Mouse (Mus musculus): Measurements from ENCODE around the gene Nuak2. TPM values are rescaled to one million over a fixed set of nuclear protein-coding genes. Genes with fewer than 3 reads are reported as not detected.
A peak's percentile ranks its signal among the peaks of the same experiment; 100 is the strongest.
"Not testable (repeated sequence)": the region's sequence is repeated elsewhere in the genome, so short reads cannot be mapped to it uniquely, and the experiment has no call there.

The Nuak2 gene
- polyA plus RNA-seq, 1 experiment from 2014 or later, result 6.5 TPM

DNA sequence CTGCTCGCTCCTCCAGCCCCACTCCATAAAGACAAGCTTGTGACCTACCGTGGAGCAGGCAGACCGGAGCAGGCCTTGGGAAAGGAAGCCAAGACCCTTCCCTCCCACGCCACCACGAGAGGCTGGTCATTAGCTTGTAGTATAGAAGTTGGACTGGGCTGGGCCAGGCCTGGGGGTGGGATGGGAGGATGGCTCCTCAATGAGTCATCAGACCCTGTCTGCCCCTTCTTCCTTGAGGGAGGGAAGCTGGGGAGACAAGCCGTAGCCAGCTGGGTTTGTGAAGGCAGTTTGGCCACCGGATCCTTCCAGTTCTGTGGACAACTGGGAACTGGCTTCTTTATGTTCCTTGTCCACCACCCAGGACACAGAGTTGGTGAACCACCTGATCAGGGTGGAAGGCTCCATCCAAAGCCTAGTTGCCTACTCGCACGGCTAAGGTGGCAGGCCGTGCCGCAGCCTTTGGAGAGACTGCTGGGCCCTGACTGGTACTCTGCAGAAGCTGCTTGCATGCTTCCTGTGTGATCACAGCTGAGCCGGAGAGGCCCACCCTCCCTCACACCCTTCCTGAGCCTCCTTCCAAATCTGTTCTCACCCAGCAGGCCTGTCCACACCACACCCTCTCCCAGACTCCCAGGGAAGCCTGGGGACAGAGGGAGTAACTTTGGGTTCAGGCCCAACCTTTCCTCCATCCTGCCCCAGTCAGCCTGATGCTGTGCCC, 30.4 kb downstream of the Nuak2 start:
- Histone ChIP-seq H3K4me2 (no peak overlapping the region), H3K4me3 (replicated peaks) (no peak overlapping the region), H3K36me3 (no peaks in the 10 kb centered on the region), H3K9ac (no peak overlapping the region), H3K27me3 (replicated peaks) (no peaks in the 10 kb centered on the region), H3K27ac (peak overlapping the region; percentile 78), H3K9me3 (no peaks in the 10 kb centered on the region), H3K4me1 (no peaks in the 10 kb centered on the region; the same call in 1 of the 2 replicates)
- 48% methylated on average over 12 of the region's 12 CpGs for WGBS
- ATAC-seq (ENCODE audit: insufficient read depth, low FRiP score, low read depth), result peak; percentile 63

DNA sequence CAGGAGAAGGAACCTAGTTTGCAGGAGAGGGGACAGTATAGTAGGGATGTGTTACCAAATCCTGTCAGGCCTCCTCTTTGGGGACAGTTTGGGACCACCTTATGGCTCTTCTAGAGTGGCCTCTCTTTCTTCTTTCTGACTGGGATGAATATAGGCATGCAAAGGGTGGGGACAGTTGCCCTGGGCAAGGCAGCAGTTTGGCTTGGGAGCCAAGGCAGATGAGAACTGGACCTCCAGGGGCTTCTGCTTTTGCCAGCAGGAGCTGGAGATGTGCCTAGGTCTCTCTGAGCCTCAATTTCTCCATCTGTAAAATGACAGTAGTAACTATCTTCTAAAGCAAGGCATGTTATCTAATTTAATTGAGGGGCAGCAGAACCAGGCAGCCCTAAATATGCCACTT, 31.0 kb downstream of the Nuak2 start:
- H3K27ac ChIP-seq, result peak overlapping the region; percentile 78; the same call in 1 of the 2 replicates
- no peaks in the 10 kb centered on the region; the same call in 1 of the 2 replicates for H3K4me1 ChIP-seq
- H3K4me2 ChIP-seq, result no peak overlapping the region
- no peaks in the 10 kb centered on the region for H3K9me3 ChIP-seq
- H3K4me3 ChIP-seq (replicated peaks), result no peak overlapping the region
- no peak overlapping the region for H3K9ac ChIP-seq
- H3K27me3 ChIP-seq (replicated peaks), result no peaks in the 10 kb centered on the region
- H3K36me3 ChIP-seq, result no peaks in the 10 kb centered on the region
- no peak for ATAC-seq (ENCODE audit: insufficient read depth, low FRiP score, low read depth)

DNA sequence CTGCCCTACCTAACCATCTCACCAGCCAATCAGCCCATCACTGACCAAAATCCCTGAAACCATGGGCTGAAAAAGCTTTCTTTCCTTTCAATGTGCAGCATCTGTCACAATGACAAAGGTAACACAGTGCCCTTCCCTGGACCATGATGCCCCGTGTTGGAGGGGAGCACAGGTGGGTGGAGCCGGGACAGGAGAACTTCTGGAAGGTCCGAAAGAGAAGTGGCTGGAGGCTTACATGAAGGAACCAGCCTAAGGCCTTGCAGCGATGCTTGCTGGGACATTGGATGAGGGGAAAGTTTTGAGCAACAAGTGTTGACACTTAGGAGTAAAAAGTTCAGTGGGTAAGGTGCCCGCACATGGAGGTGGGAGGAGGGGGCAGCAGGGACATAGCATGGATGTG, 32.5 kb downstream of the Nuak2 start:
- Histone ChIP-seq H3K36me3 (no peaks in the 10 kb centered on the region), H3K9me3 (no peaks in the 10 kb centered on the region), H3K4me1 (no peaks in the 10 kb centered on the region; the same call in 1 of the 2 replicates), H3K27ac (no peak overlapping the region), H3K4me2 (no peak overlapping the region), H3K4me3 (replicated peaks) (no peak overlapping the region), H3K9ac (no peak overlapping the region), H3K27me3 (replicated peaks) (no peaks in the 10 kb centered on the region)
- WGBS, result 84% methylated on average over 5 of the region's 5 CpGs
- no peak for ATAC-seq (ENCODE audit: insufficient read depth, low FRiP score, low read depth)

DNA sequence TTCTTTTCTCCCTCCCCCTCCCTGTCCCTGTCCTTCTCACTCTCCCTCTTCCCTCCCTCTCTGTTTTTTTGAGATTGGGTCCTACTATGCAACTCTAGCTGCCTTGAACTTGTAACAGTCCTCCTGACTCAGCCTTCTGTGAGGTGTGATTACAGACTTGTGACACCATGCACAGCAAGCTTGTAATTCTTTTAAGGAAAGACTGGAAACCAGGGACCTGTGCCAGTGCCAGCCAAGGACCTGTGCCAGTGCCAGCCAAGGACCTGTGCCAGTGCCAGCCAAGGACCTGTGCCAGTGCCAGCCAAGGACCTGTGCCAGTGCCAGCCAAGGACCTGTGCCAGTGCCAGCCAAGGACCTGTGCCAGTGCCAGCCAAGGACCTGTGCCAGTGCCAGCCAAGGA, 33.1 kb downstream of the Nuak2 start:
- not testable (repeated sequence) for ATAC-seq (ENCODE audit: insufficient read depth, low FRiP score, low read depth); H3K9me3 ChIP-seq; H3K4me1 ChIP-seq; H3K36me3 ChIP-seq; H3K27me3 ChIP-seq (replicated peaks); H3K9ac ChIP-seq; H3K4me3 ChIP-seq (replicated peaks); H3K4me2 ChIP-seq; H3K27ac ChIP-seq

DNA sequence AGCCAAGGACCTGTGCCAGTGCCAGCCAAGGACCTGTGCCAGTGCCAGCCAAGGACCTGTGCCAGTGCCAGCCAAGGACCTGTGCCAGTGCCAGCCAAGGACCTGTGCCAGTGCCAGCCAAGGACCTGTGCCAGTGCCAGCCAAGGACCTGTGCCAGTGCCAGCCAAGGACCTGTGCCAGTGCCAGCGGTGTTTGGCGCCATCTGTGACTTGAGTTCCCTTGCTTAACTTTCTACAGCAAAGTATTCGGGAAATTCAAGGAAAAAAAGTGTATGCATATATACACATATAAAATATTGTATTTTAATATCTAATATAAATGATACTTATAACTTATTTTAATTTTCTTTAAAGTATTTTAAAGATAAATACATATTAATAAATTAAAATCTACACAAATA, 33.7 kb downstream of the Nuak2 start:
- not testable (repeated sequence) for H3K4me2 ChIP-seq; ATAC-seq (ENCODE audit: insufficient read depth, low FRiP score, low read depth); H3K4me1 ChIP-seq; H3K4me3 ChIP-seq (replicated peaks); H3K27me3 ChIP-seq (replicated peaks); H3K9ac ChIP-seq; H3K36me3 ChIP-seq; H3K9me3 ChIP-seq; H3K27ac ChIP-seq
- WGBS, result 95% methylated on average over 3 of the region's 3 CpGs

DNA sequence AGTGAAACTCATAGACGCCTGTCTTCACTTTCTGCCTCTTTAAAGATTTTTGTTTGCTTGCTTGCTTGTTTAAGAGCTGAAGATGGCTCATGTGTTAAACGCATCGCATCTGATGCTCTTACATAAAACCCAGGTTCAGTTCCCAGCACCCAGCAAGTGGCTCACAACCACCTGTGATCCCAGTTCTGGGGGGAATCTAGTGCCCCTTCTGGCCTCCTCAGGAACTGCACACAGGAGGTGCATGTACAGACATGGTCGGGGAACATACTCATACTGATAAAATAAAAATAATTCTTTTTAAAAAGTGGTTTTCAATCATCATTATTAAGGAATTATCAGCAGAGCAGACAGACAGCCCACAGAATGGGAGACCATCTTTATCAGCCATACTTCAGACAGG, 35.1 kb downstream of the Nuak2 start:
- H3K27me3 ChIP-seq (replicated peaks), result no peaks in the 10 kb centered on the region
- WGBS, result 95% methylated on average over 4 of the region's 4 CpGs
- H3K27ac ChIP-seq, result no peak overlapping the region
- no peak overlapping the region for H3K9ac ChIP-seq
- no peak for ATAC-seq (ENCODE audit: insufficient read depth, low FRiP score, low read depth)
- no peaks in the 10 kb centered on the region for H3K36me3 ChIP-seq
- H3K4me2 ChIP-seq, result no peak overlapping the region
- no peaks in the 10 kb centered on the region for H3K9me3 ChIP-seq
- H3K4me3 ChIP-seq (replicated peaks), result no peak overlapping the region
- H3K4me1 ChIP-seq, result peaks cover 7% of the 10 kb centered on the region; the same call in 1 of the 2 replicates

DNA sequence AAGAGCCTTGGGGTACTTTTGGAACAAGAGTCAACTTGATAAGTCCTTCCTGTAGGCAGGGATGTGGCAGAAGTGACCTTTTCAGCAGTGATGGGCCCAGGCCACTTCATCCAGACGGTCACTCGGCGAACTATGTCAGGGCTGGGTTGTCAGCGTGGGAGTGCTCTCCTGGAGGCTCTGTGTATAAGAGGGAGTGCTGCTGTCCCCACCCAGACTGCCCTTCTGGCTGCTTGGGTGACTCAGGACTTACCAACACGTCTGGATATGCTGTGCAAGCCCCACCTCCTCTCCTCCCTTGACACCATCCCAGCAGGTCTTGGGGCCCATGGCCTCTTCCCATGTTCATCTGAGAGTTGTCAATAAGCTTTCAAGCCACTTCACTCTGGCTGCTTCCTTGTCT, 37.5 kb downstream of the Nuak2 start:
- H3K4me1 ChIP-seq, result 0 out of 2 replicates have a peak, but pooled peaks cover 7% of the 10 kb centered on the region
- 60% methylated on average over 5 of the region's 5 CpGs for WGBS
- H3K27me3 ChIP-seq (replicated peaks), result no peaks in the 10 kb centered on the region
- H3K9ac ChIP-seq, result no peak overlapping the region
- no peaks in the 10 kb centered on the region for H3K9me3 ChIP-seq
- peaks cover 4% of the 10 kb centered on the region; the same call in 1 of the 2 replicates for H3K36me3 ChIP-seq
- no peak overlapping the region for H3K4me2 ChIP-seq
- H3K4me3 ChIP-seq (replicated peaks), result no peak overlapping the region
- no peak overlapping the region for H3K27ac ChIP-seq
- ATAC-seq (ENCODE audit: insufficient read depth, low FRiP score, low read depth), result no peak

DNA sequence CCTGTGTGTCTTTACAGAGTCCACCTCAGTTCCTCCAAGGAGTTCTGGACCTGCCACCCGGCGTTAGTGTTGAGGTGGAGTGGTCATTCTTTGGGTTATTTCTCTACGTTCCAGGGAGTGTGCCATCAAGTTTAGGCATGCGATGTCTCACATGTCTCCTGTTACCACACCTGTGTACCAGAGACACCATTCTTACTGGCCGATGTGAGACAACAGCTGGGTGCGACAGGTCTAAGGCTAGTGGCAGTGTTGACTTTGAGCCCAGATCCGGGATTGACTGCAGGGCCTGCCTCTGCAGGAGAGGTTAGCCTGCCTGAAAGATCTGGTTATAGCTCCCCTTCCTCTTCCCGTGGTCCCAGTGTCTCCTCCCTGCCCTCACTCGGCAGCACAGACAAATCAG, 38.3 kb downstream of the Nuak2 start:
- 0 out of 2 replicates have a peak, but pooled peaks cover 7% of the 10 kb centered on the region for H3K4me1 ChIP-seq
- H3K4me2 ChIP-seq, result no peak overlapping the region
- H3K9me3 ChIP-seq, result no peaks in the 10 kb centered on the region
- no peak overlapping the region for H3K9ac ChIP-seq
- WGBS, result 72% methylated on average over 9 of the region's 9 CpGs
- ATAC-seq (ENCODE audit: insufficient read depth, low FRiP score, low read depth), result no peak
- H3K4me3 ChIP-seq (replicated peaks), result no peak overlapping the region
- H3K36me3 ChIP-seq, result peaks cover 8% of the 10 kb centered on the region
- no peaks in the 10 kb centered on the region for H3K27me3 ChIP-seq (replicated peaks)
- no peak overlapping the region for H3K27ac ChIP-seq

DNA sequence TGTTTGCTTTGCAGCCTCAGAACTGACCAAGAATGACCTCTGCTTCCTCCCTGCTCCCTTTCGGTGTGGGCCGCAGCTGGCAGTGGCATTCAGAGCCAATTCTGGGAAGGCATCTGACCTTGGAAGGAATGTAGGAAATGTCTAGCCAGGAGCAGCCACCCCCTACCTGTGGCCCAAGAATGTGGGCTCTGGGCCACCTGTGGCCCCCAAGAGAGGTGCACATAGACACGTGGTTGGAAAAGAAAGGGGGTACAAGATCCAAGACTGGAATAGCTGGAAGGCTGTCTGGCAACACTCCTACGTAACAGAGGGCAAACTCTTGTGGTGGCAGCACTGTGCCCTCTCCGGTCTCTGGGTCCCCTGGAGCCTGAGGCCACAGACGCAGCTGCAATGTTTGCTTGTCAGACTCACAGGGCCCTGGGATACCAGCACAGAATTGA, 39.3 kb downstream of the Nuak2 start:
- 67% methylated on average over 6 of the region's 6 CpGs for WGBS
- H3K4me3 ChIP-seq (replicated peaks), result no peak overlapping the region
- H3K27ac ChIP-seq, result no peak overlapping the region
- no peak for ATAC-seq (ENCODE audit: insufficient read depth, low FRiP score, low read depth)
- H3K9me3 ChIP-seq, result no peaks in the 10 kb centered on the region
- no peak overlapping the region for H3K4me2 ChIP-seq
- no peaks in the 10 kb centered on the region for H3K27me3 ChIP-seq (replicated peaks)
- H3K36me3 ChIP-seq, result peaks cover 14% of the 10 kb centered on the region
- 0 out of 2 replicates have a peak, but pooled peaks cover 7% of the 10 kb centered on the region for H3K4me1 ChIP-seq
- no peak overlapping the region for H3K9ac ChIP-seq

DNA sequence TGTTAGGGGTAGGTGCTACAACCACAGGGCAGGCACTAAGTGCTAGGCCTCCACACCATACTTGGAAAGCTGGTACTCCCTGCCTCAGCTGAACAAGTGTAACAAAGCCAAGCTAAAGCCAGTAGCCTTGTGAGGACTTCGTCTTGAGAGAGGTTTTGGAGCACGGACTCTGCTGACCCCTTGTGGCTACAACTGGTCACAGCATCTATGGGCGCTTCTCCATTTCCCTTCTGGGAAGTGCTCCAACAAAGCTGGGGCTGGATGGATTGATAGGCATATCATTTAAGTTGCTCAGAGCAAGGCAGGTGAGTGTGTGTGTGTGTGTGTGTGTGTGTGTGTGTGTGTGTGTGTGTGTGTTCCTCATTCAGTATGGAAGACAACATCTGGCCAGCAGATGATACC, 39.9 kb downstream of the Nuak2 start:
- Histone ChIP-seq H3K36me3 (peaks cover 21% of the 10 kb centered on the region), H3K9ac (no peak overlapping the region), H3K4me2 (no peak overlapping the region), H3K9me3 (no peaks in the 10 kb centered on the region), H3K4me1 (0 out of 2 replicates have a peak, but pooled peaks cover 7% of the 10 kb centered on the region), H3K27ac (no peak overlapping the region), H3K27me3 (replicated peaks) (no peaks in the 10 kb centered on the region), H3K4me3 (replicated peaks) (no peak overlapping the region)
- 1% methylated on average over 3 of the region's 3 CpGs for WGBS
- ATAC-seq (ENCODE audit: insufficient read depth, low FRiP score, low read depth), result peak; percentile 57; the same call in 1 of the 2 replicates

DNA sequence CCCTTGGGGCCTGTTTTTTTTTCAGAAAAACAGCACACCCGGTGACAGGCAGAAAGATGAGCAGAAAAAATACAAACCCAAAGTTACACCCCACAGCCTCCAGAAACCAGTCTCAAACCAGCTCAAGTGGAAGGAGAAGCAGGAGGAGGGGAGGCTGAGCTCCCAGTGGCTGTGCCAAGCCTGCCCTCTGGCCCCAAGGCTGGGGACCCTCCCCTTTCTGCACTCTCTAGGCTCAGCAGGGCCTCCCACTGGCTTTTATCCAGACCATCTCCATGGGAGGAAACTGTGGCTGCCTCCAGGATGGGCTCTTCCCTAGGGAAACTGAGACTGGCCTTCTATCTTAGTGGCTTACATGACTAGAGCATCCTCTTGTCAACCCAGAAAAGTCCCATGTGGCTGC, 40.9 kb downstream of the Nuak2 start:
- Histone ChIP-seq H3K27ac (no peak overlapping the region), H3K27me3 (replicated peaks) (no peaks in the 10 kb centered on the region), H3K9ac (no peak overlapping the region), H3K4me1 (0 out of 2 replicates have a peak, but pooled peaks cover 7% of the 10 kb centered on the region), H3K9me3 (no peaks in the 10 kb centered on the region), H3K4me3 (replicated peaks) (no peak overlapping the region), H3K36me3 (peaks cover 22% of the 10 kb centered on the region), H3K4me2 (no peak overlapping the region)
- WGBS, result 85% methylated on average over 1 of the region's 1 CpGs
- no peak for ATAC-seq (ENCODE audit: insufficient read depth, low FRiP score, low read depth)

DNA sequence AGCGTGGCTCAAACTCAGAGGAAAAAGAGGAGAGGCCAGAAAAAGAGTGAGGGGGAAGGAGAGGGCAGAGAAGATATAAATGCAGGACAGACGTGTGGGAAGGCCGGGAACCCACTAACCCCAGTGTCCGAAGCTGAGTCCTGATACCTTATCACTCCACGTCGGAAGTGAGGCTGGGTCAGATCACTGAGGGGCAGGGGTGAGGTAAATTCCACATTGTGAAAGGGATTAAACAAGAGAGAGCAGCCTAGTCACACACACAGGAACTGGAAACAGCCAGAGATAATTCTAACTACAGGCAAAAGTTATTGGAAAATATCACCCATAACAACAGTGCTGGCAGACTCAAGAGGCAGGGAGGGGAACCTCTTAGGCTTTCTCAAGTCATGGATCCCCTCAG, 46.0 kb downstream of the Nuak2 start:
- ATAC-seq (ENCODE audit: insufficient read depth, low FRiP score, low read depth), result no peak
- H3K4me2 ChIP-seq, result no peak overlapping the region
- H3K4me1 ChIP-seq, result no peaks in the 10 kb centered on the region
- H3K9me3 ChIP-seq, result no peaks in the 10 kb centered on the region
- H3K27me3 ChIP-seq (replicated peaks), result no peaks in the 10 kb centered on the region
- WGBS, result 64% methylated on average over 6 of the region's 6 CpGs
- H3K36me3 ChIP-seq, result peaks cover 22% of the 10 kb centered on the region
- H3K27ac ChIP-seq, result no peak overlapping the region
- no peak overlapping the region for H3K4me3 ChIP-seq (replicated peaks)
- no peak overlapping the region for H3K9ac ChIP-seq

DNA sequence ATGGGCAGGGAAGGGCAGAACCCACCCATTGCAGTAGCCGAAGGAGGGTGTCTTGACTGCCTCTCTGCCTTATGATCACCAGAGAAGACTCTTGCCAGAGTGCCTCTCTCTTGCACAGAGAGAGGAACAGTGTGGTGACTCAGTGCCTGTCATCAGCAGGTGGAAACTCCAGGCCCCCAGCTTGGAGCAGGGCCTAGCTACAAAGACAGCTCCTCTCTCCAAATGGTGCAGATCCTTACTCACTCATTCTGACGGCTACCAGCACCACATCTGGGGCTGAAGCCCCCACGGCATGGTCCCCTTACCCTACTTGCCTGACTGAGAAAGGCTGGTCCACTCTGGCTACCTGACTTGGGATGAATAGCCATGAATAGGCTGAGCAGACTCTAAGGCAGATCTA, 48.5 kb downstream of the Nuak2 start:
- H3K27me3 ChIP-seq (replicated peaks), result no peaks in the 10 kb centered on the region
- no peak for ATAC-seq (ENCODE audit: insufficient read depth, low FRiP score, low read depth)
- WGBS, result 88% methylated on average over 3 of the region's 3 CpGs

More for the DNA sequence above, 48.5 kb downstream of the Nuak2 start:
- H3K4me2 ChIP-seq, result no peak overlapping the region
- no peaks in the 10 kb centered on the region for H3K4me1 ChIP-seq
- peaks cover 14% of the 10 kb centered on the region for H3K36me3 ChIP-seq
- no peak overlapping the region for H3K27ac ChIP-seq
- H3K9me3 ChIP-seq, result no peaks in the 10 kb centered on the region
- no peak overlapping the region for H3K9ac ChIP-seq
- no peak overlapping the region for H3K4me3 ChIP-seq (replicated peaks)

All from stomach, embryonic 15.5 days (tissue).